Mouse (Mus musculus): ENCODE results near the gene Notum. TPM values are rescaled to one million over a fixed set of nuclear protein-coding genes. Genes with fewer than 3 reads are reported as not detected.

Gene Notum
- polyA plus RNA-seq, 1 experiment from 2014 or later = 7.4 TPM

DNA sequence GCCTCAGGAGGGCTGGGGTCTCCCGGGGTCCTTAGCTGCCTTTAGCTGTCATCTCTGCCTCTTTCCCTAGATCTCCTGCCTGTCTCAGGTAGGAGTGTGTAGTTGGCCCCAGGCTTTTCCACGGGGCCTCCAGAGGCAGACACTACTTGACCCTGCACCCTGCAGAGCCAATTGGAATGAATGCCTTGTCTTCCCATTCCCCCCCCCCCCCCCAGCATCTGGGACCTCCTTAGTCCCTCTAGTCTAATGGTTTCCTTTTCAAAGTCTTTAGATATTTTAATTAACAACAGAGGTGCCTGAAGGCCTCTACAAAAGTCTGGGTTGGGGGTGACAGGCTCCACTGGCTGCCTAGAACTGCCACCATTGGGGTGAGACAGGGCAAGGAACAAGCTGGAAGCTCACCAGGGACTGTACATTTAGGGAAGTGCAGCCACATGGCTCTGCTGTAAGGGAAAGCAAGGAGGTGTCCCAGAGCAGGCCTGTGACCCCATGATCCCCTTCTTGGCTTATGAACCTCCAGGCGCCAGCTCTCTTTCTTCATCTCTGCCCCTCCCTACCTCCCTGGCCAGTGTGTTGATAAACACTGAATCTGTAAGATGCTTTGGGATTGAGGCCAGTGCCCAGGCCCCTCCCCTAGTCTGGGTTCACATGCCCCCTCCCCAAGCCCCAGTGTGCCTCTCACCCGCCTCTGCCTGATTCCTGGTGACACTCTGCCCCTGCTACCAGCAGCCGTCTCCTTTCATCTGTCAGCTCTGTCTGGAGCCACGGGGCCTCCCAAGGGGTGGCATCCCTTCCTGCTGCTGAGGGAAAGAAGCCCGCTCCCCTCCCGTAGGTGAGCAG is 43.7 kb upstream of the Notum start:
- Histone ChIP-seq H3K9ac (ENCODE audit: low read depth, low read length) (no peak overlapping the region), H3K4me2 (ENCODE audit: low read length) (no peak overlapping the region), H3K36me3 (ENCODE audit: insufficient read depth, low read length) (peaks cover 12% of the 10 kb centered on the region; the same call in 1 of the 2 replicates), H3K27ac (0 out of 2 replicates have a peak overlapping the region, but pooled peaks have one; percentile 16), H3K4me1 (replicated peaks; ENCODE audit: insufficient read depth, low read length) (peaks cover 16% of the 10 kb centered on the region), H3K4me3 (replicated peaks; ENCODE audit: low read depth, low read length) (no peak overlapping the region), H3K9me3 (replicated peaks; ENCODE audit: low read length) (no peaks in the 10 kb centered on the region), H3K27me3 (ENCODE audit: insufficient read depth, low read length) (no peaks in the 10 kb centered on the region)
- DNase-seq (ENCODE audit: low spot score) (peak; percentile 62), ATAC-seq (replicated peaks; ENCODE audit: low FRiP score, low read depth) (peak; percentile 34)
- TF ChIP-seq CTCF (IDR thresholded peaks at IDR 0.05; ENCODE audit: low read depth) = no peak
- 34% methylated on average over 8 of the region's 8 CpGs for WGBS

DNA sequence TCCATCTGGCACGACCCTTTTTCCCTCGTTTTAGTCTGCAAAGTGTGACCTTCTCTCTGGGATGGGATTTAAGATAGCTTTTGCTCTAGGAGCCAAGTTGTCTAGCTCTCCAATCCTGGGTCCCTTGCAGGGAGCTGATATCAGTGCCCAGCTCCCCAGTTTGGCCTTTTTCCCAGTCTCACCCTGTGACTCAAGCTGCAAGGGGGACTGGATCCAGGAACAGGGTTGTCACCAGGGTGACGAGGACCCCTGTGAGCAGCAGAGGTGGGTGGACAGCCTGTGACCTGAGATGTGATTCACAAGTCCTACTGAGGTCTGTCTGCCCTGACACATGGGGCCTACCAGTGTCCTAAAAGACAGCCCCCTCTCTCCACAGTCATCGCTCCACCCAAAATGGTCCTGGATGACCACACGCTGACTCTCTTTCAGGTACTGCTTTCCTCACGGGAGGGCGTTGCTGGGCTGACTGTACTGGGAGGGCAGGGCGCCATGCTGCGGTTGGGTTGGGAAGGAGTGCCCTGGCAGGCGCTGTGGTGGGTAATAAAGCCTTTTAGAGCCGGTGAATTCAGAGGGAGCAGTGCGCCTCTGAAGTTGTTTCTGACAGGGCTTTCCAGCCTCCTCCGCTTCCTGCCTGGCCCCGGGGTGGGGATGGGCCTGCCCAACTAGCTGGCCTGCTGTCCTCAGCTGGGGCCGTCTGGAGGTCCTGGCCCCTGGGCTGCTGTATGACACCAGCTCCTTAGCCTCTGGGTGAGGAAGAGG is 42.9 kb upstream of the Notum start:
- H3K36me3 ChIP-seq (ENCODE audit: insufficient read depth, low read length) = peaks cover 17% of the 10 kb centered on the region; the same call in 1 of the 2 replicates
- DNase-seq (ENCODE audit: low spot score) (no peak), ATAC-seq (replicated peaks; ENCODE audit: low FRiP score, low read depth) (no peak)
- H3K4me2 ChIP-seq (ENCODE audit: low read length) = no peak overlapping the region
- peak; percentile 16; the same call in 1 of the 2 replicates for TF ChIP-seq CTCF (IDR thresholded peaks at IDR 0.05; ENCODE audit: low read depth)
- H3K4me1 ChIP-seq (replicated peaks; ENCODE audit: insufficient read depth, low read length) = peaks cover 16% of the 10 kb centered on the region
- no peaks in the 10 kb centered on the region for H3K27me3 ChIP-seq (ENCODE audit: insufficient read depth, low read length)
- WGBS = 33% methylated on average over 15 of the region's 15 CpGs
- no peak overlapping the region for H3K4me3 ChIP-seq (replicated peaks; ENCODE audit: low read depth, low read length)
- H3K9me3 ChIP-seq (replicated peaks; ENCODE audit: low read length) = no peaks in the 10 kb centered on the region
- no peak overlapping the region for H3K9ac ChIP-seq (ENCODE audit: low read depth, low read length)
- H3K27ac ChIP-seq = 0 out of 2 replicates have a peak overlapping the region, but pooled peaks have one; percentile 16

DNA sequence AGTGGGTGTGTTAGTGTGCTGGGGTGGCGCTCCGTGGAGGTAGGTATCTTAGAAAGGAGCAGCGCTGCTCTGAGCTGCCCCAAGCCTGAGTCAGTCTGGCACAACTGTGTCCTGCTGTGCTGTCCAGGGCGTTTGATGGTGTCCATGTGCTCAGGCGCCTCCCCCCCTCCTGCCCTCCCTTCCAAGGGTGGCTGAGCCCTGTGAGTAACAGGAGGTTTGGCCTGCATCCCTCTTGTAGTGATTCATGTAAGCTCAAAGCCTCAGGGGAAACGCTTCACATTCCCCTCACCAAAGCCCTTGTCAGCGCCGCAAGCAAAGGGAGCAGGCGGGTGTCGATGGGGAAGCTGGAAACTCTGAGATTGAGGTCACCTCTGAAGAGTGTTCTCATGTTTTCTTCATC is 36.8 kb upstream of the Notum start:
- H3K36me3 ChIP-seq (ENCODE audit: insufficient read depth, low read length) = peaks cover 23% of the 10 kb centered on the region; the same call in 1 of the 2 replicates

DNA sequence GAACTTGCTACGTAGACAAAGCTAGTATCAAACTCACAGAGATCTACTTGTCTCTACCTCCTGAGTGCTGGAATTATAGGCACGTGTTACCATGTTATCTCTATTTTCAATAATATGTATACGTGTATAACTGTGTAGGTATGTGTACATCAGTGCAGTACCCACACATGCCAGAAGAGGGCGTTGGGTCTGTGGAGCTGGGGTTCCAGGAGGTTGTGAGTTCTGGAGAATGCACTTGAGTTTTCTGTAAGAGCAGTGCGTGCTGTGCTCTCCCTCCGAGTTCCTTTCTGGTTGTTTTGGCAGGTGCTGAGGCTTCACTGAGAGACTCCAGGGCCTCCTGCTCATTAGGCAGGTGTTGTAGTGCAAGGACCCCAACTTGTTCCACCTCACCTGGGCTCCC is 35.6 kb upstream of the Notum start:
- no peaks in the 10 kb centered on the region for H3K9me3 ChIP-seq (replicated peaks; ENCODE audit: low read length)
- peaks cover 15% of the 10 kb centered on the region for H3K4me1 ChIP-seq (replicated peaks; ENCODE audit: insufficient read depth, low read length)
- H3K4me3 ChIP-seq (replicated peaks; ENCODE audit: low read depth, low read length) = no peak overlapping the region
- peak; percentile 51 for TF ChIP-seq CTCF (IDR thresholded peaks at IDR 0.05; ENCODE audit: low read depth)
- no peaks in the 10 kb centered on the region for H3K27me3 ChIP-seq (ENCODE audit: insufficient read depth, low read length)
- no peak for DNase-seq (ENCODE audit: low spot score)
- H3K27ac ChIP-seq = no peak overlapping the region
- H3K9ac ChIP-seq (ENCODE audit: low read depth, low read length) = no peak overlapping the region
- H3K4me2 ChIP-seq (ENCODE audit: low read length) = no peak overlapping the region
- 90% methylated on average over 6 of the region's 6 CpGs for WGBS
- peaks cover 22% of the 10 kb centered on the region; the same call in 1 of the 2 replicates for H3K36me3 ChIP-seq (ENCODE audit: insufficient read depth, low read length)
- ATAC-seq (replicated peaks; ENCODE audit: low FRiP score, low read depth) = no peak

More for the DNA sequence above, 36.8 kb upstream of the Notum start:
- ATAC-seq (replicated peaks; ENCODE audit: low FRiP score, low read depth) (no peak), DNase-seq (ENCODE audit: low spot score) (peak; percentile 75)
- WGBS = 36% methylated on average over 10 of the region's 10 CpGs
- Histone ChIP-seq H3K9me3 (replicated peaks; ENCODE audit: low read length) (no peaks in the 10 kb centered on the region), H3K4me1 (replicated peaks; ENCODE audit: insufficient read depth, low read length) (peaks cover 15% of the 10 kb centered on the region), H3K4me2 (ENCODE audit: low read length) (no peak overlapping the region), H3K27me3 (ENCODE audit: insufficient read depth, low read length) (no peaks in the 10 kb centered on the region), H3K9ac (ENCODE audit: low read depth, low read length) (no peak overlapping the region), H3K27ac (peak overlapping the region; percentile 5; the same call in 1 of the 2 replicates), H3K4me3 (replicated peaks; ENCODE audit: low read depth, low read length) (no peak overlapping the region)
- no peak for TF ChIP-seq CTCF (IDR thresholded peaks at IDR 0.05; ENCODE audit: low read depth)

GRCm38 (mm10) chr11:120695641-120696040 is 34.7 kb upstream of the Notum start:
- no peak for TF ChIP-seq CTCF (IDR thresholded peaks at IDR 0.05; ENCODE audit: low read depth)
- ATAC-seq (replicated peaks; ENCODE audit: low FRiP score, low read depth) (peak; percentile 74), DNase-seq (ENCODE audit: low spot score) (peak; percentile 64)
- no peak overlapping the region for H3K4me3 ChIP-seq (replicated peaks; ENCODE audit: low read depth, low read length)
- no peaks in the 10 kb centered on the region for H3K9me3 ChIP-seq (replicated peaks; ENCODE audit: low read length)
- 0 out of 2 replicates have a peak, but pooled peaks cover 18% of the 10 kb centered on the region for H3K36me3 ChIP-seq (ENCODE audit: insufficient read depth, low read length)
- H3K27me3 ChIP-seq (ENCODE audit: insufficient read depth, low read length) = no peaks in the 10 kb centered on the region
- no peak overlapping the region for H3K9ac ChIP-seq (ENCODE audit: low read depth, low read length)
- peaks cover 15% of the 10 kb centered on the region for H3K4me1 ChIP-seq (replicated peaks; ENCODE audit: insufficient read depth, low read length)
- WGBS = 24% methylated on average over 12 of the region's 12 CpGs
- H3K4me2 ChIP-seq (ENCODE audit: low read length) = no peak overlapping the region
- peak overlapping the region; percentile 26 for H3K27ac ChIP-seq

DNA sequence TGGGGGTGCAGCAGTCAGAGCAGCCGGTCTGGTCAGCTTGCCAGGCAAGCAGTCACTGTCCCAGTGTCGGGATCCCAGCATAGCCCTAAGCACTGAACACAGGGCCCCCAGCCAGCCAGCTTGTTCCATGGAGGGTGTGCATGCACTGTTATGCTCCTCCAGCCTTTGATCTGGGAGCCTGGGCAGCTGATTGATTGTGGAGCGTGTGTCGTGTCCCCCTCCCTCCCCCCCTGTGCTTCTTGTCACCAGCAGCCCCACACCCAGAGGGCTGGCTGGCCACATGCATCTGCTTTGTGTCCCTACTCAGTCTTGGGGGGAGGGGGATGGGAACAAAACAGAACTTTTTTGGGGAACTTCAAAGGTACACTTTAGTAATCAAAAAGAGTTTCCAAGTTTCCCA is 34.2 kb upstream of the Notum start:
- no peak overlapping the region for H3K4me3 ChIP-seq (replicated peaks; ENCODE audit: low read depth, low read length)
- H3K27me3 ChIP-seq (ENCODE audit: insufficient read depth, low read length) = no peaks in the 10 kb centered on the region
- H3K9ac ChIP-seq (ENCODE audit: low read depth, low read length) = 0 out of 2 replicates have a peak overlapping the region, but pooled peaks have one; percentile 0
- H3K9me3 ChIP-seq (replicated peaks; ENCODE audit: low read length) = no peaks in the 10 kb centered on the region
- no peak overlapping the region for H3K4me2 ChIP-seq (ENCODE audit: low read length)
- peak overlapping the region; percentile 26 for H3K27ac ChIP-seq
- ATAC-seq (replicated peaks; ENCODE audit: low FRiP score, low read depth) = peak; percentile 48
- peaks cover 15% of the 10 kb centered on the region for H3K4me1 ChIP-seq (replicated peaks; ENCODE audit: insufficient read depth, low read length)
- peak; percentile 44 for DNase-seq (ENCODE audit: low spot score)
- 0 out of 2 replicates have a peak, but pooled peaks cover 22% of the 10 kb centered on the region for H3K36me3 ChIP-seq (ENCODE audit: insufficient read depth, low read length)
- no peak for TF ChIP-seq CTCF (IDR thresholded peaks at IDR 0.05; ENCODE audit: low read depth)
- WGBS = 22% methylated on average over 4 of the region's 4 CpGs

All from kidney, postnatal 0 days (tissue).